Mouse (Mus musculus) forebrain, embryonic 13.5 days (tissue): Measurements from ENCODE around the gene Gm17660. TPM values are rescaled to one million over a fixed set of nuclear protein-coding genes. Genes with fewer than 3 reads are reported as not detected.

Source experiments
- ATAC-seq: fragments of 200-750 bp; cut with Nextera tagmentation; 2 replicates; pipeline ENCODE4 v1.8.0; 2017
- H3K27ac ChIP-seq: fragments of 300-500 bp; sonication (generic); 2 replicates; pipeline ENCODE4 v1.5.1; 2015; ENCODE audit warnings: inconsistent platforms, mild to moderate bottlenecking, moderate library complexity
- H3K27me3 ChIP-seq: fragments of 300-500 bp; sonication (generic); 2 replicates; pipeline ENCODE4 v1.6.1; 2015; ENCODE audit warnings: mild to moderate bottlenecking, inconsistent platforms
- H3K36me3 ChIP-seq: fragments of 300-500 bp; sonication (generic); 2 replicates; pipeline ENCODE4 v1.6.1; 2015; ENCODE audit warnings: mild to moderate bottlenecking, inconsistent platforms; ENCODE audit not compliant: poor library complexity, severe bottlenecking
- H3K4me1 ChIP-seq: fragments of 300-500 bp; sonication (generic); 2 replicates; pipeline ENCODE4 v1.6.1; 2015; ENCODE audit warnings: inconsistent platforms
- H3K4me2 ChIP-seq: fragments of 300-500 bp; sonication (generic); 2 replicates; pipeline ENCODE4 v1.6.1; 2015; ENCODE audit warnings: inconsistent platforms, mild to moderate bottlenecking, moderate library complexity
- H3K4me3 ChIP-seq: fragments of 300-500 bp; sonication (generic); 2 replicates; pipeline ENCODE4 v1.5.1; 2015; ENCODE audit warnings: mild to moderate bottlenecking, inconsistent platforms
- H3K9ac ChIP-seq: fragments of 300-500 bp; sonication (generic); 2 replicates; pipeline ENCODE4 v1.6.1; 2015; ENCODE audit warnings: mild to moderate bottlenecking, inconsistent platforms
- H3K9me3 ChIP-seq: fragments of 300-500 bp; sonication (generic); replicated peaks from 2 replicates; pipeline ENCODE4 v1.6.1; 2016; ENCODE audit warnings: inconsistent platforms
- WGBS: fragments of 180-500 bp; shearing (Covaris S2); methylation state at CpG from one replicate; pipeline ENCODE4 v1.1.7; 2015; 5-methylcytosine and 5-hydroxymethylcytosine counted together
- polyA plus RNA-seq: library from polyadenylated mRNA; unstranded; fragments of >200 nt; fragmentation: Nextera tagmentation; extraction: Ambion mirVana; gene quantifications from 2 replicates; pipeline ENCODE4 v1.2.1, GENCODE M21; 2015

The Gm17660 gene
- polyA plus RNA-seq, 1 experiment from 2014 or later: not detected

DNA sequence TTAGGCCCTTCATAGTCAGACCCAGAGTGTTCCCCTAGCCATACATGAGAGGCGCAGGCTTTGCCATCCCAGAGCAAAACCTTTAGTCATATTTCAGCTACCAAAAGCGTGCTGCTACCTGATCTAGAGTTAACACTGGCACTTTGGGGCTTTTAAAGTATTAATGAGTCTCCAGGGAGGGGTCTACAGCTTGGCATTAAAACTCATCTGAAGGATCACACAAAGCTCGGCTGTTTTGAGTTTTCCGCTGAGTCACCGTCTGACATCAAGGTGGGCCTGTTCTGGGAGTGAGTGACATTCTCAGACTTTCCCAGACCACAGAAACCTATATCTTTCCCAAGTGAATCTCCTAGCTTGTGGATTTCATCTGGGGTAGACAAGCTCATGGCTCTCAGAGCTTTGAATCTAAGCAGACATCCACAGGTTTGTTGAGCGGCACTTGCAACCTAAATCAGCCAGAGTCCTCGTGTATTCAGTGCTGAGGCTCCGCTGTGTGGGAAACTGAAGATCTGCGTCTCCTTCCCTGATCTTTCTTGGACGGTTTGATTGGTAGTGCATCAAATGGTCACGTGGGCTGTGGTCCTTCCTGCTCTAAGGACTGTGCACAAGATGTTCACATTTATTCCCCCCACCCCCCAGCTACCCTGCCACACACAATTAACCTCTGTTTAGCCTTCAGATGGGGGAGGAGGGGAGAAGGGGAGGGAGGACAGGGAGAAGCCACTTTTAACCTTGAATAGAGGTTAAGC lies 30.9 kb upstream of the Gm17660 start:
- 49% methylated on average over 11 of the region's 11 CpGs for WGBS
- H3K4me2 ChIP-seq: peak overlapping the region; percentile 53
- no peaks in the 10 kb centered on the region for H3K9me3 ChIP-seq
- peaks cover 67% of the 10 kb centered on the region for H3K4me1 ChIP-seq
- H3K27ac ChIP-seq: peak overlapping the region; percentile 64
- H3K36me3 ChIP-seq: no peaks in the 10 kb centered on the region
- H3K9ac ChIP-seq: peak overlapping the region; percentile 40
- H3K4me3 ChIP-seq: peak overlapping the region; percentile 23
- 0 out of 2 replicates have a peak, but pooled peaks cover 8% of the 10 kb centered on the region for H3K27me3 ChIP-seq
- ATAC-seq: peak; percentile 25

DNA sequence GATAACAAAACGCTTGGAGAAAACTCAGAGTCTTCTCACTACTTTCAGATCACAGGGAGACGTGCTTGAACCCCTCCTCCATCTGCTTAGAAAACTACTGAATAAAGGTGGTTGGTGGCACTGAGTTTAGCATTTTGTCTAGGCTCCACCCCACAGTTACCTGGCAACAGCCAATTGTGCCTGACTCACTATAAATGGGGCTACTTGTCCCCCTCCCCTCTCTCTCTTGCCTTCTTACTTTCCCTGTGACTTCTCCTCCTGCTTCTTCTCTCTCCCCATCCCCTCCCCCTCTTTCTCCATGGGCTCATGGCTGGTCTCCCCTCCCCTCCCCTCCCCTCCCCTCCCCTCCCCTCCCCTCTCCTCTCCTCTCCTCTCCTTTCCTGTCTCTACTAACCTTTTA lies 26.7 kb upstream of the Gm17660 start:
- H3K27ac ChIP-seq: no peak overlapping the region
- ATAC-seq: no peak
- H3K4me1 ChIP-seq: peaks cover 38% of the 10 kb centered on the region
- WGBS: 25% methylated on average over 2 of the region's 2 CpGs
- no peaks in the 10 kb centered on the region for H3K9me3 ChIP-seq
- H3K27me3 ChIP-seq: 0 out of 2 replicates have a peak, but pooled peaks cover 5% of the 10 kb centered on the region
- H3K4me2 ChIP-seq: no peak overlapping the region
- no peaks in the 10 kb centered on the region for H3K36me3 ChIP-seq
- no peak overlapping the region for H3K9ac ChIP-seq
- H3K4me3 ChIP-seq: no peak overlapping the region

DNA sequence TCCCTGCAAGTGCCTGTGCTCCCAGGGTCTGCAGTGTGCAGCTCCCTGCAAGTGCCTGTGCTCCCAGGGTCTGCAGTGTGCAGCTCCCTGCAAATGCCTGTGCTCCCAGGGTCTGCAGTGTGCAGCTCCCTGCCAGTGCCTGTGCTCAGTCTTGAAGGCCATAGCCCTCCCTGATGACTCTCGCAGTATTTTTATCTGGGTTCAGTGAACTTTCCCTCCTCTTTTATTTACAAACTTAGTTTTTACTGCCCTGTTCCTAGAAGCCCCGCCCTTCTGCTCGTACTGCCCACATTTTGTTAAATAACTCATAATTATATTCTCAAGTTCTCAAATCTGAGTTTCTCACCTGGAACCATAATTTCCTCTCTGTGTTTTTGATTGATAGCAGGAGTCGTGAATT lies 25.8 kb upstream of the Gm17660 start:
- Histone ChIP-seq H3K36me3 (no peaks in the 10 kb centered on the region), H3K4me1 (peaks cover 28% of the 10 kb centered on the region), H3K4me2 (no peak overlapping the region), H3K27me3 (0 out of 2 replicates have a peak, but pooled peaks cover 5% of the 10 kb centered on the region), H3K4me3 (no peak overlapping the region), H3K9me3 (no peaks in the 10 kb centered on the region), H3K27ac (no peak overlapping the region), H3K9ac (no peak overlapping the region)
- 68% methylated on average over 4 of the region's 4 CpGs for whole genome bisulfite sequencing
- ATAC-seq: no peak

- Histone ChIP-seq H3K36me3 (no peaks in the 10 kb centered on the region), H3K27ac (no peak overlapping the region), H3K4me2 (no peak overlapping the region), H3K9me3 (no peaks in the 10 kb centered on the region), H3K4me3 (no peak overlapping the region), H3K4me1 (peaks cover 22% of the 10 kb centered on the region; the same call in 1 of the 2 replicates), H3K9ac (no peak overlapping the region), H3K27me3 (0 out of 2 replicates have a peak, but pooled peaks cover 4% of the 10 kb centered on the region)
- 9% methylated on average over 10 of the region's 10 CpGs for WGBS
- no peak for ATAC-seq
Measured at GRCm38 (mm10) chr5:104101678-104102531, 24.5 kb upstream of the Gm17660 start.

- WGBS: 91% methylated on average over 16 of the region's 16 CpGs
- Histone ChIP-seq H3K4me2 (no peak overlapping the region), H3K36me3 (no peaks in the 10 kb centered on the region), H3K9ac (no peak overlapping the region), H3K27me3 (no peaks in the 10 kb centered on the region), H3K27ac (no peak overlapping the region), H3K4me1 (no peaks in the 10 kb centered on the region), H3K9me3 (no peaks in the 10 kb centered on the region), H3K4me3 (no peak overlapping the region)
- ATAC-seq: no peak
Measured at GRCm38 (mm10) chr5:104096078-104096938, 18.9 kb upstream of the Gm17660 start.

DNA sequence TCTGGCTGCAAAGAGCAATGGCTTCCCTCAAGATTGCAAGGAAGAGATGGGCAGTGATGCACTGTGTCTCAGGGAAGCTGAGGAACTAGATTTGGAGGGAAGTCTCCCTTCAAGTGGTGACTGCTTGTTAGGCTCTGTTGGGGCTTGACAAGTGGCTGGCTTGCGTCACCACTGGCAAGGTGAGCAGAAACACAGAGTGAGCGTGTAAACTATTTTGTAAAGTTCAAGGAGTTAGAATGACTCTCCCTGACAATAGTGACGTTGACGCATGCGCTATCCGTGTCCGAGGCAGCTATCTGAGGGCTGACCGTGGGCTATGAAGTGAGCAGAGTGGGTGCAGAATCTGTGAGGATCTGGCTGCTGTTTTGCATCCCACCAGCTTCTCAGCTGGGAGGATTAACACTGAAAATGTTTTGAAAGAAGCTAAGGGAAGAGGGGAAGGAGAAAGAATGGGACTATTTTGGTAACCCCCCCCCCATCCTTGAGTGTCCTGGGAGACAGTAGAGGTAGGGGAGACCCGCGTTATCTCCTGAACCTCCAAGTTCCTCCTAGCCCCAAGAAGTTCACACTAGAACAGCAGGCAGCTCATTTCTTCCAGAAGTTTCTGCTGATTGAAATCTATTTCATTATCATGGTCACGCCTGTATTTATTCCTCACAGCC lies 18.1 kb upstream of the Gm17660 start:
- Histone ChIP-seq H3K4me3 (no peak overlapping the region), H3K4me1 (no peaks in the 10 kb centered on the region), H3K27me3 (no peaks in the 10 kb centered on the region), H3K36me3 (no peaks in the 10 kb centered on the region), H3K9ac (no peak overlapping the region), H3K9me3 (no peaks in the 10 kb centered on the region), H3K27ac (no peak overlapping the region), H3K4me2 (no peak overlapping the region)
- ATAC-seq: no peak
- WGBS: 88% methylated on average over 11 of the region's 11 CpGs

DNA sequence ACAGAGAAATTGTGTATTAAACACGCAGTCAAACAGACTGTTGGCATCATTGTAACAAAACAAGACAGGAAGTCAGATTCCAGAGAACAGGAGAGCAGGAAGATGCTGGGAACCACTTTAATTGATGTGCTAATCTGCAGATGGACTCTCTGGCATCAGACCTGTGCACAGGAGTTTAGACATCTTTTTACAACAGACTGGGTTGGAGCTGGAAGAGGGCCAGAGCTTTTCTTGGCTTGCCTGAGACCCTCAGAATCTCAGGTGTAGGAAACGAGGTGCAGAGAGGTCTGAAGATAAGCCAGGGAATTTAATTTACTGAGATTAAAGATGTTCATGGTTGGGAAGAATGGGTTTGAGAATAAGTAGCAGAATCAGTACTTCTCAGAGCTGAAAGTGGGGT lies 12.3 kb upstream of the Gm17660 start:
- ATAC-seq: no peak
- H3K4me2 ChIP-seq: no peak overlapping the region
- 72% methylated on average over 2 of the region's 2 CpGs for WGBS
- H3K9me3 ChIP-seq: no peaks in the 10 kb centered on the region
- H3K9ac ChIP-seq: no peak overlapping the region
- no peak overlapping the region for H3K4me3 ChIP-seq
- no peak overlapping the region for H3K27ac ChIP-seq
- H3K4me1 ChIP-seq: no peaks in the 10 kb centered on the region
- H3K27me3 ChIP-seq: no peaks in the 10 kb centered on the region
- H3K36me3 ChIP-seq: no peaks in the 10 kb centered on the region

DNA sequence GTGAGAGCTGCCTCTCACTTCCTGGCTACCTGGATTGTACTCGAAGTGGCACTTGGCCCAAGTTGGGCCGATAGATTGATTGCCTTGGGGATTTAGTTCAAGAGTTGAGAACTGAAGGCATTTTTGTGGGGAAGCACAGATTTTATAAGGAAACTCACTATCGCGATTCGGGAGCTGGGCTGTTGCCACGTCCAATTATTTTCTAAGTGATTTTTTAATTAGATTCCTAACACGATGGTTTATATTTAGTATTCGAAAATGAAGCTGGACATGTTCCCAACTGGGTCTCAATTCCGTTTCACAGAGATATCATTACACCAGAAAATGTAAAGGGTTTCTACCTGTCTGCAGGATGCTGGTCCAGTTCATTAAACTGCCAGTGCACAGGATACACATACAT lies 8.0 kb upstream of the Gm17660 start:
- Histone ChIP-seq H3K9me3 (no peaks in the 10 kb centered on the region), H3K9ac (no peak overlapping the region), H3K4me3 (no peak overlapping the region), H3K4me2 (no peak overlapping the region), H3K4me1 (no peaks in the 10 kb centered on the region), H3K36me3 (no peaks in the 10 kb centered on the region), H3K27ac (no peak overlapping the region), H3K27me3 (no peaks in the 10 kb centered on the region)
- no peak for ATAC-seq
- 80% methylated on average over 9 of the region's 9 CpGs for WGBS

DNA sequence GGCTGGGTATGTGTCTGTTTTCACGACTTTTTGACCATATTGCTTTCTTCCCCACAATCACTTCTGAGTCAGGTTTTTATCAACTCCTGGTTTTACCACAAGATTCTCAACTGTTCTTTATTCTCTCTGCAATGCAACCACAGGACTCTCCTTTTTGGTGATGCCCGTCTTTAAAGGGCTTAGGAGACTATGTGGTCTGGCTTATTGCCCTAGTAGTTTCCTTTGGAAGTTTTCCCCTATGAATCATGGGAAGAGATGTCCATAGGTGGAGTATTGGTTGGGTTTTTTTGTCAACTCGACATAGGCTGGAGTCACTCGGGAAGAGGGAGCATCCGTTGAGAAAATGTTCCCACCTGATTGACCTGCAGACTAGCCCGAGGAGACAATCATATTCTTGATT lies 3.3 kb upstream of the Gm17660 start:
- WGBS: 90% methylated on average over 6 of the region's 6 CpGs
- Histone ChIP-seq H3K4me2 (no peak overlapping the region), H3K27ac (no peak overlapping the region), H3K9me3 (no peaks in the 10 kb centered on the region), H3K9ac (no peak overlapping the region), H3K4me1 (no peaks in the 10 kb centered on the region), H3K36me3 (no peaks in the 10 kb centered on the region), H3K4me3 (no peak overlapping the region), H3K27me3 (no peaks in the 10 kb centered on the region)
- ATAC-seq: no peak

- no peaks in the 10 kb centered on the region for H3K36me3 ChIP-seq
- H3K27me3 ChIP-seq: no peaks in the 10 kb centered on the region
- ATAC-seq: no peak
- no peak overlapping the region for H3K4me3 ChIP-seq
- no peak overlapping the region for H3K9ac ChIP-seq
- H3K9me3 ChIP-seq: no peaks in the 10 kb centered on the region
- no peak overlapping the region for H3K27ac ChIP-seq
- H3K4me1 ChIP-seq: peaks cover 8% of the 10 kb centered on the region
- WGBS: 31% methylated on average over 10 of the region's 10 CpGs
- no peak overlapping the region for H3K4me2 ChIP-seq
Measured at GRCm38 (mm10) chr5:104076361-104076760, 1.0 kb downstream of the Gm17660 start.

- Histone ChIP-seq H3K9ac (no peak overlapping the region), H3K36me3 (no peaks in the 10 kb centered on the region), H3K27me3 (no peaks in the 10 kb centered on the region), H3K9me3 (no peaks in the 10 kb centered on the region), H3K4me1 (peaks cover 8% of the 10 kb centered on the region), H3K4me3 (no peak overlapping the region), H3K27ac (no peak overlapping the region), H3K4me2 (no peak overlapping the region)
- peak; percentile 46 for ATAC-seq
- WGBS: 32% methylated on average over 12 of the region's 12 CpGs
Measured at GRCm38 (mm10) chr5:104074388-104074787, 3.0 kb downstream of the Gm17660 start.
